Mouse (Mus musculus) heart, embryonic 11.5 days (tissue): ENCODE data around the gene Gsn. TPM values are rescaled to one million over a fixed set of nuclear protein-coding genes. Genes with fewer than 3 reads are reported as not detected.

ENCODE experiments used
- ATAC-seq: fragments of 200-750 bp; cut with Nextera tagmentation; replicated peaks from 2 replicates; pipeline ENCODE4 v1.8.0; 2017; ENCODE audit warnings: moderate library complexity; ENCODE audit not compliant: insufficient number of reproducible peaks, low FRiP score, low TSS enrichment
- H3K27ac ChIP-seq: fragments of 300-500 bp; sonication (generic); 2 replicates; pipeline ENCODE4 v1.5.1; 2014; ENCODE audit warnings: mild to moderate bottlenecking, low read depth, low read length
- H3K27me3 ChIP-seq: fragments of 300-500 bp; sonication (generic); 2 replicates; pipeline ENCODE4 v1.6.1; 2014; ENCODE audit warnings: mild to moderate bottlenecking, low read length, mixed read lengths; ENCODE audit not compliant: control insufficient read depth, insufficient read depth
- H3K36me3 ChIP-seq: fragments of 300-500 bp; sonication (generic); 2 replicates; pipeline ENCODE4 v1.6.1; 2014; ENCODE audit warnings: mild to moderate bottlenecking, low read length, moderate library complexity, mixed read lengths; ENCODE audit not compliant: control insufficient read depth, insufficient read depth
- H3K4me1 ChIP-seq: fragments of 300-500 bp; sonication (generic); 2 replicates; pipeline ENCODE4 v1.6.1; 2014; ENCODE audit warnings: low read length; ENCODE audit not compliant: control insufficient read depth, insufficient read depth
- H3K4me2 ChIP-seq: fragments of 300-500 bp; sonication (generic); 2 replicates; pipeline ENCODE4 v1.6.1; 2014; ENCODE audit warnings: mild to moderate bottlenecking, moderate library complexity
- H3K4me3 ChIP-seq: fragments of 300-500 bp; sonication (generic); 2 replicates; pipeline ENCODE4 v1.5.1; 2014; ENCODE audit warnings: low read depth, low read length
- H3K9ac ChIP-seq: fragments of 300-500 bp; sonication (generic); 2 replicates; pipeline ENCODE4 v1.6.1; 2014; ENCODE audit warnings: mild to moderate bottlenecking, low read depth, low read length, moderate library complexity
- H3K9me3 ChIP-seq: fragments of 300-500 bp; sonication (generic); replicated peaks from 2 replicates; pipeline ENCODE4 v1.6.1; 2016; ENCODE audit warnings: low read length; ENCODE audit not compliant: control insufficient read depth
- WGBS: fragments of 180-500 bp; shearing (Covaris S2); extraction: QIAGEN DNeasy Blood & Tissue Kit; methylation state at CpG from one replicate; pipeline ENCODE4 v1.1.7; 2014; ENCODE audit not compliant: insufficient replicate concordance; 5-methylcytosine and 5-hydroxymethylcytosine counted together
- polyA plus RNA-seq: library from polyadenylated mRNA; unstranded; fragments of >200 nt; fragmentation: Nextera tagmentation; extraction: Ambion mirVana; gene quantifications from 2 replicates; pipeline ENCODE4 v1.2.1, GENCODE M21; 2014

Gsn gene
- polyA plus RNA-seq, 1 experiment from 2014 or later = 116 TPM

GRCm38 (mm10) chr2:35342605-35343004, 86.4 kb downstream of the Gsn start:
- H3K9me3 ChIP-seq = no peaks in the 10 kb centered on the region

DNA sequence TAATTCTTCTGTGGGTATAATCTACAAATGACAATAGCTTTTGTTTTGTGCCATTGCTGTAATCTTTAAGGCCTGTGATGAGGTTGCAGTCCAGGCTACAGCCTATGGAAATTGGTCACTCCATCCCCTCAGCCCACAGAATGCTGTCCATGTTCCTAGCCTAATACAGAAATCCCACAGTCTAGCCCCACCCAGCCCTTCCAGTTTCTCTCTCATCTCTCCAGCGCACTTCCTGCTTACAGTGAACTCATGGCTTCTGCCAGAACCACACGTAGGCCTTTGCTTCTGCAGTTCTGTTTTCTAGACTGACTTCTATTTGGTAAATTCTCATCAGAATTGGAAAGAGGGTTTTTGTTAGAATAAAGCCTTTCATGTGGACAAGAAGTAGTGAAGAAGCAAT, 89.8 kb downstream of the Gsn start:
- no peak overlapping the region for H3K9ac ChIP-seq
- H3K4me2 ChIP-seq = no peak overlapping the region
- no peaks in the 10 kb centered on the region for H3K27me3 ChIP-seq
- H3K36me3 ChIP-seq = no peaks in the 10 kb centered on the region
- H3K9me3 ChIP-seq = no peaks in the 10 kb centered on the region
- no peaks in the 10 kb centered on the region for H3K4me1 ChIP-seq
- 57% methylated on average over 2 of the region's 2 CpGs for WGBS
- H3K4me3 ChIP-seq = no peak overlapping the region
- H3K27ac ChIP-seq = no peak overlapping the region
- no peak for ATAC-seq

More at GRCm38 (mm10) chr2:35342605-35343004, 86.4 kb downstream of the Gsn start:
- Histone ChIP-seq H3K27me3 (no peaks in the 10 kb centered on the region), H3K4me2 (no peak overlapping the region), H3K27ac (no peak overlapping the region), H3K4me3 (no peak overlapping the region), H3K4me1 (peaks cover under 1% of the 10 kb centered on the region; the same call in 1 of the 2 replicates), H3K9ac (no peak overlapping the region), H3K36me3 (no peaks in the 10 kb centered on the region)
- 75% methylated on average over 3 of the region's 3 CpGs for WGBS
- no peak for ATAC-seq

GRCm38 (mm10) chr2:35349184-35349583, 93.0 kb downstream of the Gsn start:
- 47% methylated on average over 5 of the region's 5 CpGs for WGBS
- H3K9ac ChIP-seq = no peak overlapping the region
- no peaks in the 10 kb centered on the region for H3K36me3 ChIP-seq
- no peak overlapping the region for H3K4me3 ChIP-seq
- no peaks in the 10 kb centered on the region for H3K27me3 ChIP-seq
- H3K27ac ChIP-seq = no peak overlapping the region
- H3K9me3 ChIP-seq = no peaks in the 10 kb centered on the region
- ATAC-seq = no peak
- H3K4me1 ChIP-seq = no peaks in the 10 kb centered on the region
- H3K4me2 ChIP-seq = no peak overlapping the region

Other genes with a start within 250 kb of the Gsn start
- 0.17 TPM in 1 of 2 replicates, not detected in the other for gene Hc, start 194.9 kb upstream of the Gsn start, polyA plus RNA-seq
- gene AI182371, start 154.8 kb upstream of the Gsn start, polyA plus RNA-seq = 0.34 and 0.99 TPM in 2 replicates
- 18.9 and 23.0 TPM in 2 replicates for gene Cntrl, start 146.9 kb upstream of the Gsn start, polyA plus RNA-seq
- 212 and 239 TPM in 2 replicates for gene Rab14, start 55.3 kb upstream of the Gsn start, polyA plus RNA-seq
- gene Stom, start 80.6 kb downstream of the Gsn start, polyA plus RNA-seq = 39.6 and 46.1 TPM in 2 replicates
- not detected in 2 replicates for gene 4930568D16Rik, start 111.3 kb downstream of the Gsn start, polyA plus RNA-seq
- not detected in 2 replicates for gene 4930402F06Rik, start 140.8 kb downstream of the Gsn start, polyA plus RNA-seq
- 38.1 and 42.1 TPM in 2 replicates for gene Ggta1, start 206.9 kb downstream of the Gsn start, polyA plus RNA-seq